Mouse (Mus musculus): ENCODE results near the gene Tbc1d25. TPM values are rescaled to one million over a fixed set of nuclear protein-coding genes. Genes with fewer than 3 reads are reported as not detected.

Gene Tbc1d25
- polyA plus RNA-seq, 1 experiment from 2014 or later = 12.7 TPM

- H3K36me3 ChIP-seq = peaks cover 20% of the 10 kb centered on the region
- peak within 1 kb of the TSS; percentile 91 for H3K27ac ChIP-seq
- no peaks in the 10 kb centered on the region for H3K4me1 ChIP-seq
- peak within 1 kb of the TSS; percentile 55 for H3K4me3 ChIP-seq
- H3K9ac ChIP-seq = peak within 1 kb of the TSS; percentile 63
- peak within 1 kb of the TSS; percentile 58 for H3K4me2 ChIP-seq
- 18% methylated on average over 40 of the region's 40 CpGs for WGBS
- H3K27me3 ChIP-seq = no peaks in the 10 kb centered on the region
- no peaks in the 10 kb centered on the region for H3K9me3 ChIP-seq
- ATAC-seq (ENCODE audit: insufficient number of reproducible peaks, insufficient read depth, low FRiP score, low TSS enrichment, low read depth) = peak; percentile 72
Measured at GRCm38 (mm10) chrX:8132017-8132976, 43.7 kb downstream of the Tbc1d25 start, which contains the start of gene Wdr13. Gene Wdr13, minus strand, starts transcription at chrX:8132892.

- H3K4me2 ChIP-seq = peak overlapping the region; percentile 58
- no peaks in the 10 kb centered on the region for H3K4me1 ChIP-seq
- H3K27me3 ChIP-seq = no peaks in the 10 kb centered on the region
- no peak for ATAC-seq (ENCODE audit: insufficient number of reproducible peaks, insufficient read depth, low FRiP score, low TSS enrichment, low read depth)
- H3K9ac ChIP-seq = no peak overlapping the region
- H3K4me3 ChIP-seq = peak overlapping the region; percentile 55
- H3K9me3 ChIP-seq = no peaks in the 10 kb centered on the region
- H3K27ac ChIP-seq = no peak overlapping the region
- H3K36me3 ChIP-seq = peaks cover 20% of the 10 kb centered on the region
- WGBS = 88% methylated on average over 17 of the region's 17 CpGs
Measured at GRCm38 (mm10) chrX:8131393-8131792, 44.6 kb downstream of the Tbc1d25 start.

GRCm38 (mm10) chrX:8125235-8125634, 50.7 kb downstream of the Tbc1d25 start:
- WGBS = 75% methylated on average over 7 of the region's 7 CpGs

GRCm38 (mm10) chrX:8123821-8124470, 52.0 kb downstream of the Tbc1d25 start:
- Histone ChIP-seq H3K9ac (no peak overlapping the region), H3K27ac (no peak overlapping the region), H3K36me3 (peaks cover 24% of the 10 kb centered on the region), H3K4me2 (no peak overlapping the region), H3K4me1 (no peaks in the 10 kb centered on the region), H3K9me3 (no peaks in the 10 kb centered on the region), H3K4me3 (no peak overlapping the region), H3K27me3 (no peaks in the 10 kb centered on the region)
- WGBS = 78% methylated on average over 6 of the region's 6 CpGs
- ATAC-seq (ENCODE audit: insufficient number of reproducible peaks, insufficient read depth, low FRiP score, low TSS enrichment, low read depth) = no peak

More at GRCm38 (mm10) chrX:8125235-8125634, 50.7 kb downstream of the Tbc1d25 start:
- H3K4me3 ChIP-seq = no peak overlapping the region
- H3K9me3 ChIP-seq = no peaks in the 10 kb centered on the region
- ATAC-seq (ENCODE audit: insufficient number of reproducible peaks, insufficient read depth, low FRiP score, low TSS enrichment, low read depth) = no peak
- no peak overlapping the region for H3K4me2 ChIP-seq
- no peaks in the 10 kb centered on the region for H3K27me3 ChIP-seq
- H3K27ac ChIP-seq = no peak overlapping the region
- H3K9ac ChIP-seq = no peak overlapping the region
- no peaks in the 10 kb centered on the region for H3K4me1 ChIP-seq
- H3K36me3 ChIP-seq = peaks cover 30% of the 10 kb centered on the region

GRCm38 (mm10) chrX:8117264-8117663, 58.7 kb downstream of the Tbc1d25 start:
- H3K4me3 ChIP-seq = no peak overlapping the region
- no peak overlapping the region for H3K9ac ChIP-seq
- H3K27me3 ChIP-seq = no peaks in the 10 kb centered on the region
- H3K4me1 ChIP-seq = no peaks in the 10 kb centered on the region
- no peak overlapping the region for H3K27ac ChIP-seq
- no peak for ATAC-seq (ENCODE audit: insufficient number of reproducible peaks, insufficient read depth, low FRiP score, low TSS enrichment, low read depth)
- H3K36me3 ChIP-seq = no peaks in the 10 kb centered on the region
- H3K9me3 ChIP-seq = no peaks in the 10 kb centered on the region
- no peak overlapping the region for H3K4me2 ChIP-seq

- no peak for ATAC-seq (ENCODE audit: insufficient number of reproducible peaks, insufficient read depth, low FRiP score, low TSS enrichment, low read depth)
- Histone ChIP-seq H3K4me1 (no peaks in the 10 kb centered on the region), H3K27me3 (no peaks in the 10 kb centered on the region), H3K4me3 (no peak overlapping the region), H3K27ac (no peak overlapping the region), H3K36me3 (no peaks in the 10 kb centered on the region), H3K9me3 (no peaks in the 10 kb centered on the region), H3K9ac (no peak overlapping the region), H3K4me2 (no peak overlapping the region)
- WGBS = 59% methylated on average over 4 of the region's 4 CpGs
Measured at GRCm38 (mm10) chrX:8115275-8115674, 60.7 kb downstream of the Tbc1d25 start.

GRCm38 (mm10) chrX:8105019-8105418, 71.0 kb downstream of the Tbc1d25 start:
- WGBS = 96% methylated on average over 3 of the region's 3 CpGs
- no peak overlapping the region for H3K9ac ChIP-seq
- no peak overlapping the region for H3K4me3 ChIP-seq
- no peak overlapping the region for H3K4me2 ChIP-seq
- H3K4me1 ChIP-seq = no peaks in the 10 kb centered on the region
- H3K27me3 ChIP-seq = no peaks in the 10 kb centered on the region
- no peak for ATAC-seq (ENCODE audit: insufficient number of reproducible peaks, insufficient read depth, low FRiP score, low TSS enrichment, low read depth)
- no peak overlapping the region for H3K27ac ChIP-seq
- no peaks in the 10 kb centered on the region for H3K36me3 ChIP-seq
- H3K9me3 ChIP-seq = no peaks in the 10 kb centered on the region

Other genes starting within 250 kb of the Tbc1d25 start
- gene Eras, start 247.6 kb downstream of the Tbc1d25 start, polyA plus RNA-seq (2015; fragmentation: Nextera tagmentation; extraction: Ambion mirVana) = not detected in 2 replicates
- gene Hdac6, start 228.3 kb downstream of the Tbc1d25 start, polyA plus RNA-seq (2015; fragmentation: Nextera tagmentation; extraction: Ambion mirVana) = 41.8 TPM in 2 replicates
- gene Gata1, start 198.1 kb downstream of the Tbc1d25 start, polyA plus RNA-seq (2015; fragmentation: Nextera tagmentation; extraction: Ambion mirVana) = 1.6 and 2.0 TPM in 2 replicates
- not detected in 2 replicates for gene Glod5, start 157.7 kb downstream of the Tbc1d25 start, polyA plus RNA-seq (2015; fragmentation: Nextera tagmentation; extraction: Ambion mirVana)
- gene Suv39h1, start 101.4 kb downstream of the Tbc1d25 start, polyA plus RNA-seq (2015; fragmentation: Nextera tagmentation; extraction: Ambion mirVana) = 64.7 and 68.5 TPM in 2 replicates
- 0.41 and 0.44 TPM in 2 replicates for gene Was, start 85.7 kb downstream of the Tbc1d25 start, polyA plus RNA-seq (2015; fragmentation: Nextera tagmentation; extraction: Ambion mirVana)
- gene Wdr13, start 43.3 kb downstream of the Tbc1d25 start, polyA plus RNA-seq (2015; fragmentation: Nextera tagmentation; extraction: Ambion mirVana) = 23.2 and 27.2 TPM in 2 replicates
- gene Rbm3, start 30.3 kb downstream of the Tbc1d25 start, polyA plus RNA-seq (2015; fragmentation: Nextera tagmentation; extraction: Ambion mirVana) = 501 and 572 TPM in 2 replicates
- gene Ebp, start 17.3 kb upstream of the Tbc1d25 start, polyA plus RNA-seq (2015; fragmentation: Nextera tagmentation; extraction: Ambion mirVana) = 36.2 and 39.3 TPM in 2 replicates
- 12.7 and 14.1 TPM in 2 replicates for gene Porcn, start 30.3 kb upstream of the Tbc1d25 start, polyA plus RNA-seq (2015; fragmentation: Nextera tagmentation; extraction: Ambion mirVana)
- gene Ftsj1, start 76.2 kb upstream of the Tbc1d25 start, polyA plus RNA-seq (2015; fragmentation: Nextera tagmentation; extraction: Ambion mirVana) = 41.7 and 47.2 TPM in 2 replicates
- 0.53 and 1.2 TPM in 2 replicates for gene Slc38a5, start 95.0 kb upstream of the Tbc1d25 start, polyA plus RNA-seq (2015; fragmentation: Nextera tagmentation; extraction: Ambion mirVana)
- not detected in 2 replicates for gene Ssxb10, start 151.2 kb upstream of the Tbc1d25 start, polyA plus RNA-seq (2015; fragmentation: Nextera tagmentation; extraction: Ambion mirVana)
- not detected in 2 replicates for gene Ssxb9, start 190.8 kb upstream of the Tbc1d25 start, polyA plus RNA-seq (2015; fragmentation: Nextera tagmentation; extraction: Ambion mirVana)
- gene Ssxb1, start 237.1 kb upstream of the Tbc1d25 start, polyA plus RNA-seq (2015; fragmentation: Nextera tagmentation; extraction: Ambion mirVana) = not detected in 2 replicates